ENCODE assay signal across 8 mouse cellular contexts in the genomic region with DNA sequence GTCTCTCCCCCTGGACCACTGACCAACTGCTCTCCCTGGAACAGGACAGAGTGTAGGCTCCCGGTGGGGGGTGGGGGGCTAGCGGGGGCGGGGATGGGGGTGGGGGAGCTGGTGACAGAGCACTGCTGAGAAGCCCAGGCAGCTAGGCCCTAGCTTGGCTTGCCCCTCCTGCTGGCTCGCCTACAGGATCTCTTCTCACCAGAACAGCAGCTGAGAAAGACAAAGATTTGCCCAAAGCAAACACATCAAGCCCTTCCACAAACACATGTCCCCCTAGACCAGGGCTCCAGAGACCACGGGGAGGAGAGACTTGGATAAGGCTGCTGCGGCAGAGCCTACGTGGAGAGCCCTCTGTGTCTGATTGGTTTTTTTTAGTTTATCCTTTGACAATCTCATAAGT.
DNase-seq lines count a peak whose midpoint lies in the region; ATAC-seq and TF ChIP-seq lines count a peak whose summit lies in the region.
"Had no signal": no experiment of that assay in that cellular context is flagged by ENCODE, and none has a peak within 500 bp of the region (broad histone marks: within the 10 kb centered on the region; RNA-seq: fewer than 3 reads in every experiment).

No protein-coding gene starts in this region.

- no peak overlapping the region for H3K4me2 ChIP-seq in lung, embryonic 14.5 days
- no peak overlapping the region for H3K4me2 ChIP-seq in forebrain, embryonic 15.5 days (replicated peaks)
- H3K4me2 ChIP-seq in hindbrain, postnatal 0 days (ENCODE audit: low read depth, low read length): no peak overlapping the region
- no peak overlapping the region for H3K4me2 ChIP-seq in neural tube, embryonic 15.5 days

- H3K4me1 ChIP-seq in lung, embryonic 14.5 days (ENCODE audit: insufficient read depth): peaks cover 28% of the 10 kb centered on the region
- H3K4me1 ChIP-seq in forebrain, embryonic 15.5 days: peaks cover 34% of the 10 kb centered on the region
- peaks cover 15% of the 10 kb centered on the region; the same call in 1 of the 2 replicates for H3K4me1 ChIP-seq in hindbrain, postnatal 0 days (ENCODE audit: insufficient read depth, low read length)
- peaks cover 36% of the 10 kb centered on the region for H3K4me1 ChIP-seq in neural tube, embryonic 15.5 days

- H3K4me3 ChIP-seq in lung, embryonic 14.5 days (ENCODE audit: low read depth, low read length): no peak overlapping the region
- no peak overlapping the region for H3K4me3 ChIP-seq in forebrain, embryonic 15.5 days
- H3K4me3 ChIP-seq in hindbrain, postnatal 0 days (ENCODE audit: low read length): no peak overlapping the region
- H3K4me3 ChIP-seq in neural tube, embryonic 15.5 days (replicated peaks): no peak overlapping the region

- no peaks in the 10 kb centered on the region for H3K9me3 ChIP-seq in lung, embryonic 14.5 days (ENCODE audit: low read depth, low read length)
- no peaks in the 10 kb centered on the region for H3K9me3 ChIP-seq in forebrain, embryonic 15.5 days
- no peaks in the 10 kb centered on the region for H3K9me3 ChIP-seq in hindbrain, postnatal 0 days (ENCODE audit: low read length)
- H3K9me3 ChIP-seq in neural tube, embryonic 15.5 days (replicated peaks): no peaks in the 10 kb centered on the region

- H3K9ac ChIP-seq in lung, embryonic 14.5 days: peak overlapping the region; percentile 26
- no peak overlapping the region for H3K9ac ChIP-seq in forebrain, embryonic 15.5 days (replicated peaks)
- no peak overlapping the region for H3K9ac ChIP-seq in hindbrain, postnatal 0 days (replicated peaks; ENCODE audit: low read length)
- H3K9ac ChIP-seq in neural tube, embryonic 15.5 days (replicated peaks): no peak overlapping the region

- peak overlapping the region; percentile 91 for H3K27ac ChIP-seq in lung, embryonic 14.5 days (ENCODE audit: low read depth)
- H3K27ac ChIP-seq in forebrain, embryonic 15.5 days (replicated peaks): peak overlapping the region; percentile 61
- peak overlapping the region; percentile 68 for H3K27ac ChIP-seq in hindbrain, postnatal 0 days
- peak overlapping the region; percentile 24 for H3K27ac ChIP-seq in neural tube, embryonic 15.5 days (replicated peaks)

- 5% methylated on average over 7 of the region's 7 CpGs for WGBS in lung, embryonic 14.5 days
- 19% methylated on average over 7 of the region's 7 CpGs for WGBS in forebrain, embryonic 15.5 days
- 10% methylated on average over 7 of the region's 7 CpGs for WGBS in hindbrain, postnatal 0 days
- 20% methylated on average over 7 of the region's 7 CpGs for WGBS in neural tube, embryonic 15.5 days

- peak; percentile 16; the same call in 1 of the 2 replicates for TF ChIP-seq CTCF in lung, embryonic 14.5 days (IDR thresholded peaks at IDR 0.05; ENCODE audit: low read depth)
- TF ChIP-seq CTCF in hindbrain, postnatal 0 days (IDR thresholded peaks at IDR 0.05; ENCODE audit: low read depth): no peak

- peak; percentile 23; the same call in 1 of the 2 replicates for ATAC-seq in lung, embryonic 14.5 days (ENCODE audit: insufficient read depth)
- no peak for ATAC-seq in forebrain, embryonic 15.5 days (replicated peaks)
- ATAC-seq in hindbrain, postnatal 0 days: no peak
- no peak for ATAC-seq in neural tube, embryonic 15.5 days (ENCODE audit: low FRiP score)

- DNase-seq in lung, embryonic 14.5 days: peak; percentile 72
- no peak for DNase-seq in lung, postnatal 14 days
- peak; percentile 51 for DNase-seq in hindbrain, postnatal 0 days (ENCODE audit: low spot score)
- no peak for DNase-seq in gastrocnemius, adult 8-10 months (ENCODE audit: low spot score in 2 of 2)
- no peak for DNase-seq in urinary bladder, postnatal 36 days (ENCODE audit: low spot score in 2 of 2)
- DNase-seq: cerebellum, adult 2 months had no signal

- no peaks in the 10 kb centered on the region for H3K27me3 ChIP-seq in lung, embryonic 14.5 days (ENCODE audit: insufficient read depth, low read length)
- no peaks in the 10 kb centered on the region for H3K27me3 ChIP-seq in forebrain, embryonic 15.5 days
- H3K27me3 ChIP-seq in hindbrain, postnatal 0 days (ENCODE audit: insufficient read depth, low read length): no peaks in the 10 kb centered on the region
- no peaks in the 10 kb centered on the region for H3K27me3 ChIP-seq in neural tube, embryonic 15.5 days (replicated peaks)

- H3K36me3 ChIP-seq in lung, embryonic 14.5 days (ENCODE audit: insufficient read depth): no peaks in the 10 kb centered on the region
- no peaks in the 10 kb centered on the region for H3K36me3 ChIP-seq in forebrain, embryonic 15.5 days
- no peaks in the 10 kb centered on the region for H3K36me3 ChIP-seq in hindbrain, postnatal 0 days (ENCODE audit: insufficient read depth, low read length)
- H3K36me3 ChIP-seq in neural tube, embryonic 15.5 days: no peaks in the 10 kb centered on the region

Comparison
In these comparisons a context has a peak if more than half of its experiments do, and no peak if none do; other contexts are left out.
1. DNase-seq: peak in lung, embryonic 14.5 days (single experiment) and hindbrain, postnatal 0 days (single experiment); none in lung, postnatal 14 days (single experiment), gastrocnemius, adult 8-10 months (0 of 2) and urinary bladder, postnatal 36 days (0 of 2).
2. H3K27ac ChIP-seq: peak in every context shown above with its lines; median percentile 91 in lung, embryonic 14.5 days; 68 in hindbrain, postnatal 0 days; 61 in forebrain, embryonic 15.5 days; 24 in neural tube, embryonic 15.5 days.